Mouse (Mus musculus): Measurements from ENCODE around the gene Fam32a. TPM values are rescaled to one million over a fixed set of nuclear protein-coding genes. Genes with fewer than 3 reads are reported as not detected.

The Fam32a gene
- total RNA-seq, 2 experiments from 2014 or later: 43.8 to 46.8 TPM

Other genes starting within 250 kb of the Fam32a start
- gene Cyp4f18, start 210.1 kb upstream of the Fam32a start, total RNA-seq (2021): 1 to 10 TPM; 1.7 to 1.8 TPM
- gene Olfr372, start 178.5 kb upstream of the Fam32a start, total RNA-seq (2021): not detected
- gene Olfr373, start 136.6 kb upstream of the Fam32a start, total RNA-seq (2021): not detected
- not detected for gene Olfr374, start 112.7 kb upstream of the Fam32a start, total RNA-seq (2021)
- 100 to 1,000 TPM; 201 to 246 TPM for gene Tpm4, start 84.8 kb upstream of the Fam32a start, total RNA-seq (2021)
- gene Rab8a, start 58.5 kb upstream of the Fam32a start, total RNA-seq (2021): 10 to 100 TPM; 60.9 to 64.7 TPM
- gene Hsh2d, start 30.1 kb upstream of the Fam32a start, total RNA-seq (2021): under 1 TPM; 0.21 to 0.27 TPM
- gene Cib3, start 6.9 kb upstream of the Fam32a start, total RNA-seq (2021): not detected
- not detected for gene Gm11034, start 6.1 kb upstream of the Fam32a start, total RNA-seq (2021)
- 10 to 100 TPM; 66.8 to 81.0 TPM for gene Ap1m1, start 20.3 kb downstream of the Fam32a start, total RNA-seq (2021)
- 10 to 100 TPM; 18.5 to 18.7 TPM for gene Gm10282, start 85.5 kb downstream of the Fam32a start, total RNA-seq (2021)
- gene Klf2, start 99.3 kb downstream of the Fam32a start, total RNA-seq (2021): 10 to 100 TPM; 48.0 to 99.9 TPM
- gene Eps15l1, start 201.7 kb downstream of the Fam32a start, total RNA-seq (2021): 10 to 100 TPM; 41.6 to 63.1 TPM
- gene Calr3, start 224.1 kb downstream of the Fam32a start, total RNA-seq (2021): 1 to 10 TPM; 4.0 to 4.1 TPM
- 10 to 100 TPM in 1 of 2 experiments, 1 to 10 TPM in 1; 6.8 to 12.7 TPM for gene 1700030K09Rik, start 224.2 kb downstream of the Fam32a start, total RNA-seq (2021)